Comparison of ENCODE assay signal across 8 mouse cellular contexts in the genomic region with DNA sequence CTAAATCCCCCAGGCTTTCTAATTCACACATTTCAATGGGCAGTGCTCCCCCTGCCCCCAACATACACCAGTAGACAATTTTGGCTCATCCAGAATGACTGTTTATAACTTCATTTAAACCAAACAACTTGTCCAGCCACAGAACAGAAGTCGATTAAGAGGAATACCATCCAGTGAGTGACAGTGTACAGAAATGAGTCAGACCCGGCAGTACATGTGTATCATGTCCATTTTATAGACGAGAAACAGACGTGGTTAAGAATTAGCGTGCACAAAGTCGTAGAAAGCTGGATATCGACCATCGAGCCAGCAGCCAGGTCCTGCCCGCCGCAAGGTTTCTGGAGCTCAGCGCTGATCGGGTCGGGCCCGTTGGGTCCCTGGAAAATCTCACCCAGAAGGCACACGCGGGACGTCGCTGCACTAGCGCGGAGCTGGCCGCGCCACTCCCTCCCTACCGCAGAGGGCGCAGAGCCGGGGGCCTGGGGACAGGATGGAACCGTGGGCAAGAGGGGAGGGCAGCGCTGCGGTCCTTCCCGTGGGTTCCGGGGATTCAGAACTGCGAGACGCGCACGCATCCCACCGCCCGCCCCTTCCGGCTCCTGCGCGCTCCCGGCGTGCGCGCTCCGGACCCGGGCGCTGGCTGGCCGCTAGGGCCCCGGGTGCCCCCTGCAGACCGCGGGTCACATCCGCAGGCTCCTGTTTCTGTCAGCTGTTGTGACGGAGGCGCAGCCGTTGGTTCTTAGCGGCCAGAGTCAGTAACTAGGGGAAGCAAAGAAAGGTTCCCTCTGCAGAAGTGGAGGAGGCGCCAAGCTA. TPM values are rescaled to one million over a fixed set of nuclear protein-coding genes. Genes with fewer than 3 reads are reported as not detected.
DNase-seq lines count a peak whose midpoint lies in the region; ATAC-seq and TF ChIP-seq lines count a peak whose summit lies in the region.

A gene (minus strand): TSS at position 552 of the 813 bp plus-strand sequence.

- H3K4me1 ChIP-seq in G1E (ENCODE audit: insufficient read depth, low read depth, low read length): peaks cover 48% of the 10 kb centered on the region
- H3K4me1 ChIP-seq in forebrain, postnatal 0 days (ENCODE audit: insufficient read depth): peaks cover 8% of the 10 kb centered on the region
- peaks cover 43% of the 10 kb centered on the region for H3K4me1 ChIP-seq in lung, embryonic 15.5 days

- H3K4me2 ChIP-seq in forebrain, postnatal 0 days (ENCODE audit: low read depth): peak within 1 kb of the TSS; percentile 63
- H3K4me2 ChIP-seq in lung, embryonic 15.5 days: peak within 1 kb of the TSS; percentile 59

- WGBS in forebrain, postnatal 0 days: under 1% methylated on average over 56 of the region's 56 CpGs
- under 1% methylated on average over 49 of the region's 56 CpGs for WGBS in lung, embryonic 15.5 days

- H3K27ac ChIP-seq in forebrain, postnatal 0 days (ENCODE audit: low read depth, low read length): peak within 1 kb of the TSS; percentile 90
- H3K27ac ChIP-seq in lung, embryonic 15.5 days: peak within 1 kb of the TSS; percentile 95

- TF ChIP-seq CTCF in G1E (IDR thresholded peaks at IDR 0.05; ENCODE audit: low read depth, low read length): no peak
- peak; percentile 63 for TF ChIP-seq CTCF in forebrain, postnatal 0 days (IDR thresholded peaks at IDR 0.05; ENCODE audit: low read depth)

- no peaks in the 10 kb centered on the region for H3K9me3 ChIP-seq in G1E (replicated peaks)
- H3K9me3 ChIP-seq in forebrain, postnatal 0 days (ENCODE audit: low read length): no peaks in the 10 kb centered on the region
- no peaks in the 10 kb centered on the region for H3K9me3 ChIP-seq in lung, embryonic 15.5 days

- peak within 1 kb of the TSS; percentile 75 for H3K9ac ChIP-seq in forebrain, postnatal 0 days
- peak within 1 kb of the TSS; percentile 95 for H3K9ac ChIP-seq in lung, embryonic 15.5 days

- peaks cover 81% of the 10 kb centered on the region for H3K36me3 ChIP-seq in G1E (replicated peaks)
- peaks cover 15% of the 10 kb centered on the region for H3K36me3 ChIP-seq in forebrain, postnatal 0 days (ENCODE audit: insufficient read depth)
- peaks cover 36% of the 10 kb centered on the region for H3K36me3 ChIP-seq in lung, embryonic 15.5 days

- peak; percentile 90 for DNase-seq in G1E (ENCODE audit: low spot score)
- DNase-seq in cerebellum, adult 18-20 months: peak; percentile 87 to 94
- DNase-seq in forebrain, postnatal 0 days: peak; percentile 95
- DNase-seq in heart, postnatal 4 days: peak; percentile 95
- DNase-seq in layer of hippocampus, adult 8-10 months (ENCODE audit: low spot score in 2 of 2): peak; percentile 84 to 87
- peak; percentile 88 for DNase-seq in ovary, adult 18-20 months (ENCODE audit: low spot score)
- DNase-seq in thymus, postnatal 0 days (ENCODE audit: low spot score): peak; percentile 97

- no peaks in the 10 kb centered on the region for H3K27me3 ChIP-seq in G1E (ENCODE audit: insufficient read depth, low read length)
- no peaks in the 10 kb centered on the region for H3K27me3 ChIP-seq in forebrain, postnatal 0 days (ENCODE audit: insufficient read depth, low read length)
- H3K27me3 ChIP-seq in lung, embryonic 15.5 days: no peaks in the 10 kb centered on the region

- ATAC-seq in G1E (ENCODE audit: extremely low read depth, insufficient number of reproducible peaks, low FRiP score, poor library complexity, severe bottlenecking): peak; percentile 45
- peak; percentile 96 for ATAC-seq in forebrain, postnatal 0 days
- peak; percentile 89 for ATAC-seq in lung, embryonic 15.5 days (ENCODE audit: borderline replicate concordance, extremely low read depth, low FRiP score, low TSS enrichment)

- H3K4me3 ChIP-seq in G1E (ENCODE audit: low read depth, low read length): peak within 1 kb of the TSS; percentile 86
- peak within 1 kb of the TSS; percentile 66 for H3K4me3 ChIP-seq in forebrain, postnatal 0 days (ENCODE audit: low read depth, low read length)
- peak within 1 kb of the TSS; percentile 68 for H3K4me3 ChIP-seq in lung, embryonic 15.5 days

RNA-seq across cellular contexts. Expression of the gene that starts here (rescaled TPM):
- total RNA-seq in G1E (2014; fragmentation: Nextera tagmentation) (12.8 and 17.4 TPM in 2 replicates), G1E (2017) (20.1 and 25.3 TPM in 2 replicates)
- polyA plus RNA-seq in G1E (2012): 7.9 and 8.1 TPM in 2 replicates
- 5.7 and 6.3 TPM in 2 replicates for total RNA-seq in forebrain, postnatal 0 days (2014; rRNA removed)
- polyA plus RNA-seq in forebrain, postnatal 0 days (2015; fragmentation: Nextera tagmentation; extraction: Ambion mirVana): 4.5 and 5.0 TPM in 2 replicates
- total RNA-seq in heart, postnatal 4 days (2021): 1 to 10 TPM; 5.5 to 6.7 TPM
- total RNA-seq in layer of hippocampus, adult 8-10 months (2022): 1 to 10 TPM; 4.3 to 6.2 (median 5.3) TPM
- polyA plus RNA-seq in lung, embryonic 15.5 days (2015; fragmentation: Nextera tagmentation; extraction: Ambion mirVana): 21.6 and 22.4 TPM in 2 replicates
- polyA plus RNA-seq in thymus, postnatal 0 days (2015; fragmentation: Nextera tagmentation; extraction: Ambion mirVana): 14.5 and 15.1 TPM in 2 replicates

Comparison
In these comparisons a context has a peak if more than half of its experiments do, and no peak if none do; other contexts are left out.
1. Peak in every context shown above with its lines: DNase-seq, ATAC-seq, H3K4me3 ChIP-seq and H3K27ac ChIP-seq.
2. ATAC-seq: peak in every context shown above with its lines; median percentile 96 in forebrain, postnatal 0 days; 89 in lung, embryonic 15.5 days; 45 in G1E.